Mouse (Mus musculus) lung, adult 2 months (tissue): ENCODE measurements around the gene Sf3a1.

Experiments used
- CTCF ChIP-seq: fragments of 200-500 bp; IDR thresholded peaks from 2 replicates; pipeline ENCODE4 v1.5.1; 2011; ENCODE audit warnings: mild to moderate bottlenecking, low read length, control low read depth; ENCODE audit not compliant: insufficient read depth
- POLR2A ChIP-seq: fragments of 200-500 bp; IDR thresholded peaks from 2 replicates; pipeline ENCODE4 v1.6.1; 2011; ENCODE audit warnings: low read depth, mild to moderate bottlenecking, control low read depth, low read length, borderline replicate concordance; ENCODE audit errors: extremely low read depth

DNA sequence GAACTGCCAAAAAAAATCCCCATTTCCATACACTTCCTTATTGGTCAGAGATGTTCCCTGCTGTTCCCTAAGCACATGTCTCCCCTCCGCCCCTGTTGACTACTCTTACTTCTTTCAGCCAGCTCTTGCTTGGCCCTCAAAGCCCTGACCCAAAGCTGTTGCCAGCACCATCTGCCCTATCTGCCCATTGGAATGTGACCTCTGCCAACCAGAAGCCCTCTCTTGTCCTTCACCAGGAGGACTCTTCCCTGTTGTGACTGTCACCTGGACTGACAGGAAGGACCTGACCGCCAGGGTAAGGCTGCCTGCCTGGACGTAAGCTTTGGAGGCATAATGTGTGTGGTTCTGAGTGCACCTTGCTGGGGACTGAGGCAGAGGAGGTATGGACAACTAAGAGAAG lies 38.5 kb upstream of the Sf3a1 start:
- TF ChIP-seq POLR2A (no peak), CTCF (no peak)
